Mouse (Mus musculus): Measurements from ENCODE around the gene Mob3b.

The Mob3b gene

DNA sequence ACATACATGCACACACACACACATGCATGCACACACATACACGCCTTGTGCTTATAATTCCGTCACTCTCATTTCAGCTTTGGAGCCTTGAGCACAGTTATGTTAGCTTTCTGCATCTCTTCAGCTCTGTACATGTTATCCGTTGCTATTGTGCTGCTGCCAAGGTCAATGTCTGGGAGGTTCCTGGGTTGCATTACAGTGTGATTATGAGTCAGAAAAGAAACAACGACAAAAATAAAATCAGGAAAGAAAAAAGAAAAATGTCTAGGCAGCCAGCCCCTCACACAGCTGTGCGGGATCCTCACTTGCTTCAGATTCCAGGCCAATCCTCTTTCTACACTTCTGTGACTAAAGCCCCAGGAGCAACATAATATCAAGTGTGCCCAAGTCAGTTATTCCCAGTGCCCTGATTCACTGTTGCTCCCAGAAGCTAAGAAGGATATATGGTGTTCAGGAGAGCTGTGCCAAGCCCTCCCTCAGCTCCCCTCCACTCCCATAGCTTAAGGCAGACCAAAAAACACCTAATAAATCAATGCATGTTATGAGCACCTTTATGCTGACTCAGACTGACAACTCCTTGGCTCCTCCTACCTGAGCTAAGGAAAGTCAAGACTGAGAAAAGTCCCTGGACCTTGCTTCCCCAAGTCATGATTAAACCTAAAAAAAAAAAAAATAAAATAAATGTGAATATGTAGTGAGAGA lies 152.1 kb downstream of the Mob3b start:
- DNase-seq (ENCODE audit: low read depth, low spot score) = no peak

DNA sequence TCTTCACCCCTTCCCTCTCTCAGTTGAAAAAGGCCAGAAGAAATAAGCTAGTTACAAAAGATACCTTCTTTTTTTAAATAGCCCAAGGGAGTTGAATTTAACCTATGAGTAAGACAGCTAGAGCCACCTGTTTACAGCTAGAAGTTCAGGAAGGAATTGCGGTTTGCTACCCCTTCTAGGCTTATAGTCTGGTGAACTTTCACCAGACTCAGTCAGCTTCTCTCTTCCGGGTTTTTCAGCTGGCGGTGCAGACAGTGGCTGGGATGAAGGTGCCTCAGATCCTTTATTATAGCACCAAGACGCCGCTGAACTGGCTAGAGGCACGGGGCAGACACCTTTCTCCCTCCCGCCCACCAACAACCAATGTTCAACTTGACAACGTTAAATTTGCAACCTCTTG lies 152.8 kb downstream of the Mob3b start:
- DNase-seq (ENCODE audit: low read depth, low spot score) = no peak

DNA sequence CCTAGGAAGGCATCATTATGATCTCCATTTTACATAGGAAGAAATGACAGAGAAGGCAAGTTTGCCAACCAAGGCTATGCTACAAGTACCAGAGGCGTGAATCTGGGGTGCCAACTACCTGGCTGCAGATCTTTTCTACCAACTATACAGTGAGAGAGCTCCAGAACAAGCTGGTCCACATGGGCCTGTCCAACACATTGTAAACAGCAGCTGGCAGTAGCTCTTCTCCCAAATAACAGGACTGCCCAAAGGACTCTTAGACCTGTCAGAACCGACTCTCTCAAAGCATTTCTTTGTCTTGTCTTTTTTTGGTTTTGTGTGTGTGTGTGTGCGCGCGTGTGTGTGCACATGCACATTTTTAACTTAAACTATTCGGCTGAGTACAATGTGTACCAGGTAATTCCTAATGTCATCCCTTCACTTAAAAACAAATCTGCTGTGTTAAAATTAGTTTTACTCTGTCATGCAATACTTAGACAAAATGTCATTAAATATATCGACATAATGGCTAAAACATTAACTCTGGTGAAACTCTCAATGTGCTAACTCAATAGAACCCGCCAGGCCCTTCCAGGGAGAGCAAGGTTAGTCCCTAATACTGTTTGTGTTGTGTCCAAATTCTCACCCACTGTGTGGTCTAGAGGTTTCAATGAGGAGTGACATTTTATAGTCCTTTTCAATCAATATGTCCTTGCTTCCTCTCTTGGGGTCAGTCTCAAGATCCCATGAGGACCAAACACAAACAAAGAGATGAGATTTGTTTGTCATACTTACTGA lies 153.5 kb downstream of the Mob3b start:
- no peak for DNase-seq (ENCODE audit: low read depth, low spot score)

DNA sequence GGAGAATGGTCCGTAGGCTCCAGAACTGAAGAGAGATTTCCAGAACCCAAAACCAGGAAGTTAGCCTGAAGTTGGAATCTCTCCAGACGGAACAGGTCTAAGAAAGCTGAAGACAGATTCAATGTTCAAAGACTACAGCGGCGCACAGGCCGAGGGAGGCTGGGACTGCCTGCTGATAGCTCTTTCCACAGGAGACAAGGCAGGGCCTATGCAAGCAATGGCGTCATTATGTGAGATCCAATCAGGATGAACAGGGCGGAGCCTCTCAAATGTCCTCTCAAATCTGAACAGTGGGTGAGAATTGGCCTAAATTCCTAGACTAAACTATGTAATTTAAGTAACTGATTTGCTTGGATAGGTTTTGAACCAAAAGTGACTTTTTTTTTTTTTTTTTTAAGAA lies 160.7 kb downstream of the Mob3b start:
- no peak for DNase-seq (ENCODE audit: low read depth, low spot score)

DNA sequence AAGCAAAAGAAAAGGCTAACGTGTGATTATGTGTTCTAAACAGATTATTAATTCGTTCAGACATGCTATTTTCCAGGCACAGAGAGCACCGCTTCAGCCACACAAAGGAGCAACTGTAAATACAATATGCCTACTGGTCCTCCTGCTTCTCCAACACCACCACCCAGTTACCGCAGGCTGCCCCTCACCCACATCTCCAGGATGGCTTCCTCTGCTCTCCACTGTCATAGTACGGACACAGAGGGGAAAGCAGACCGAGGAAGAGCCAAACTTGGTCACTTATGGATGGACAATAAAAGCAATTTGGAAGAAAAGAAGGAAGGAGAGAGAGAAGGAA lies 163.7 kb downstream of the Mob3b start:
- DNase-seq (ENCODE audit: low read depth, low spot score) = no peak

DNA sequence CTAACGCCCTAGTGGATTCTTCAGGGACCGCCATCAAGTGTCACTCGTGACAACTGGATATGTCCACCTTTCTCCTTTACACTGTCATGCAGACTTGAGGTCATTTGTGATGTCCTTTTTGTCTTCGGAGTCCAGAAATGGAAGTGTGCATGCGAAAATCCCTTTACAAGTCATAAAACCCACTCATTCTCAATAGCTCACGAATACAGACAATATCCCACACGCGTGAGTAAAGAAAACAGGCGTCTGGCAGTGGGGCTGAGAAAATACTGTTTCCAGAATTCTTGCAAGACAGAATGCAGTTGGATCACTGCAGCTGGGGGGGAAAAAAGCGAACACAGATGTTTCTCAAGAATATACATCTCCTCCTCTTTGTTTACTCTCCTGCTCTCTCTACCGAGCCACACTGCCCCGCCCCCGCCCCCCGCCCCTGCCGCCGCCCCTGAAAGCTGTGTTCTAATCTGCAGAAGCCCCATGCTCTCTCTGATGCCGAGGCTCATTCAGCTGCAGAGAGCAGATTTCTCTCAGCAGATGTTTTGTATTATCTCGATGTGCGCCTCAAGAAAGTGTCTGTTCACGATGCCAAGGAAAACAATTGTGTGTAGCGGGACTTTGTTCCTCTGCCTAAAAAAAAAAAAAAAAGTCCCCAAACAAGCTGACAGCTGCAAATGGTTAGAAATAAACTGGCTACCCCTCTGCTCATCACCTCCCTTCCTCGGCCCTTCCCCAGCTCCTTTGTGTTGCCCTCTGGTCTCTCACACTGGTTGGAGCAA lies 164.2 kb downstream of the Mob3b start:
- peak; percentile 30 for DNase-seq (ENCODE audit: low read depth, low spot score)

DNA sequence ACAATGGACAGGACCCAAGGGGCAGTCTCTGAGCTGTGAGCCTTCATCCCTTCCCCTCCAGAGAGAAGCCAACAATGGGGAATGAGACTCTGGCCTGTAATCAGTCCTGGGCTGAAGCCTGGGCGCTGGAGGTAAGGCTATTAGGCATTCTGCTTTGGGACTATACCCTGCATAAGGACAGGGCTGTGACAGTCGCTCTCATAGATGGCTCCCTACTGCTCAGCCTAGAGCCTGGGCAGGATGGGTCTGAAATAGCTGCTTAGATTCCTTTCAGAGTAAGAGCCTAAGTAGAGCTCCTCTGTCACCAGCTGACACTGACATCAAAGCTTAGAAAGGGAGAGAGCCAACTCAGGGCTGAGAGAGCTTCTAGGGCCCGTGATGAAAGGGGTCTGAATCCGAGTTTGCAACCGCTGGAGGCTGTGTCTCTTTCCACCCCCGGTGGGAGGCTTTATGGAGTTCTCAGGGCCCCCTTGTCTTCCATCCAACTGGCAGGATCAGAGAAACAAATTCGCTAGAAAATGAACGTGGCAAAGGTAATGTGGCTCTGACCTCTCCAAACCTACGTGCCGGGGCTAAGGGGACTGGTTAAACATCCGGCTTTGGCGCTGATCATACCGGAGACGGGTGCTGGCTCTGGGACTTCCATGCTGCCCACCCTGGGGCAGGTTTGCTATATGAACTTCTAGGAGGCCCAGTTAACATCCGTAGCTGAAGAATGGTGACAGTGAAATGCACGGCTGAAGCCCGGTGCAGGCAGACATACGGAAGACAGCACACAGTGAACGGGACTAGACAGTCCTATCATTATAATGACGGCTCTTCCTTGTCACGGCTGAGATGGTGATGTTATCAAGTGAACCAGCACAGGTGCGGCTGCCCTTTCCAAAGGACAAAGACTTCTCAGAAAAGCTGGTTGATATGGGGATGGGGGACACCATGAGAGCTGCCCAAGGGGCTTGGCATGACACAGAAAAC lies 165.1 kb downstream of the Mob3b start:
- no peak for DNase-seq (ENCODE audit: low read depth, low spot score)

GRCm38 (mm10) chr4:34991116-34991515 lies 166.2 kb downstream of the Mob3b start:
- peak; percentile 39 for DNase-seq (ENCODE audit: low read depth, low spot score)

DNA sequence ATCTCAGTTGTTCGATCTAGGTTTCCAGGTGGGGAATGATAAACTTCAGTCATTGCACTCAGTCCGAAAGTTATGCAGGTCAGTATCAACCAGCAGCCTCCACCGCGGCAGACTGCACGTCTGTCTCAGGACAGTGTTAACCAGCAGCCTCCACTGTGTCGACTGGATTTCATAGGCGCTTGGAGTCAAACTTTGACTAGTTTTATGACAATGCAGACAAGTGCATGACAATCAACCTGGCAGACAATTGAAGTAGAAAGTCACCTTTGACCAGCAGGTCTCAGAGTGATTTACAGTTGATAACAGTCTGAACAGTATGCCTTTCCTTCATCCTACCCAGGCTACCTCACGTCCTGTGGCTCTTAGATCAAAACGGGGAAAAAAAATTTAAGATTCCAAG lies 166.6 kb downstream of the Mob3b start:
- DNase-seq (ENCODE audit: low read depth, low spot score) = no peak

DNA sequence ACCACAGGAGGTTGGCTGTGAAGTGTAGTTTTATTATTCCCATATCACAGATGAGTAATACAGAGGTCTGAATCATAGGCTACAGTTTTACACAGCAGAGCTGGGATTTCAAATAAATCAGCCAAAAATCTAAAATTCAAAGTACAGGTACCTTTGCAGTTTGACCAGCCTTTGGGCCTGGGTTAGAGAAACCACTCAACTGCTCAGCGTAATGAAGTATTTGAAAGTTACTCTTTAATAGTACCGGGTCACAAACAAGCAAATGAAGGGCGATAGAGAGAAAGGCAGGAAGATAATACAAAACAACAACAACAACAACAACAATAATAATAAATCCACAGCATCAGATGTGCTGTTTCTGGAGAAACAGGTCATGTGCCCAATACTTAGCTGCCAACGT lies 169.7 kb downstream of the Mob3b start:
- no peak for DNase-seq (ENCODE audit: low read depth, low spot score)

- no peak for DNase-seq (ENCODE audit: low read depth, low spot score)
These were observed 170.2 kb downstream of the Mob3b start for GRCm38 (mm10) chr4:34987109-34987508.

DNA sequence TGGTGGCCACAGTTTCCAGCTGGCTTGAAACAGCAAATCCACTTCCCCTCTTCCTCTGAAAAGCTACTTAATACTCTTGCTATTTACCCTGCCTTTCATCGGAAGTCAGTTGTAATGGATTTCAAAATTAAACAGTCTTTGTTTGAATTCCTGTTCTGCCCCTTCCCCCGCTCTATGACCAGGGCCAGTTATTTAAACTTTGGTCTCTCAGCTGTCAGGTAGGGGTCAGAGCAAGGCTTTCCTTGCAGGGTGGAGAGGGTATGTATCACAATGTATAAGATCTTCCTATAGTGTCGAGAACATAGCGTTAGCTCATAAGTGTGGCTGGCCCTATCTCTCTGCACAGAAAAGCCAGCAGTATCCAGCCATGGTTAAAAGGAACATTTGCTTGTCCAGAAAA lies 170.6 kb downstream of the Mob3b start:
- DNase-seq (ENCODE audit: low read depth, low spot score) = no peak

- no peak for DNase-seq (ENCODE audit: low read depth, low spot score)
These were observed 172.9 kb downstream of the Mob3b start for GRCm38 (mm10) chr4:34984377-34984776.

GRCm38 (mm10) chr4:34983511-34983910 lies 173.8 kb downstream of the Mob3b start:
- no peak for DNase-seq (ENCODE audit: low read depth, low spot score)

GRCm38 (mm10) chr4:34981301-34982172 lies 175.7 kb downstream of the Mob3b start:
- DNase-seq (ENCODE audit: low read depth, low spot score) = no peak

GRCm38 (mm10) chr4:34980461-34981039 lies 176.7 kb downstream of the Mob3b start:
- no peak for DNase-seq (ENCODE audit: low read depth, low spot score)

- no peak for DNase-seq (ENCODE audit: low read depth, low spot score)
These were observed 180.2 kb downstream of the Mob3b start for GRCm38 (mm10) chr4:34976916-34977702.

DNA sequence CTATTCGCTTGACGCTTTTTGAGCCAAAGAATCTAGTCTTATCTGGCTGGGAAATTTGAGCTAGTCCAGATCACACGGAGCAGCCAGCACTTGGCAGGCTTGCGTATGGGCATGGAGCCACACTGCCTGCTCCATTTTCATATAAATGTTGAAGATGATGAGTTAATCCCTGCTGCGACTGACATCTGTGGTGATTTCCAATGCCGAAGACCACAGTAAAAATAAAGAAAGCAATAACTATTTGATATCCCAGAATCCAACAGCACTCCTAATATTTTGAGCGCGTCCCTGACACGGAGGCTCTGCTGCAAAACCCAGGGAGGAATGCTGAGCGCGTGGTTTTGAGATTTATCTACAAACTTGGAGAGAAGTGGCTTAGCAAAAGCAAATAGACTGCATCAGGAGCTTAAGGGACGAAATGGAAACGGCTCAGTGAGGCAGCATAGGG lies 180.9 kb downstream of the Mob3b start:
- no peak for DNase-seq (ENCODE audit: low read depth, low spot score)

- DNase-seq (ENCODE audit: low read depth, low spot score) = no peak
These were observed 182.5 kb downstream of the Mob3b start for GRCm38 (mm10) chr4:34974795-34975194.
